Mouse (Mus musculus) embryo, embryonic 11 days (tissue): Measurements from ENCODE around the gene Lpin1.

Experiments
- DNase-seq: peaks from one replicate; pipeline ENCODE4 v3.0.0-alpha.2; 2015

Lpin1 gene

GRCm38 (mm10) chr12:16618512-16619274 is 7.9 kb upstream of the Lpin1 start:
- peak; percentile 71 for DNase-seq

GRCm38 (mm10) chr12:16615738-16616137 is 5.0 kb upstream of the Lpin1 start:
- DNase-seq, result no peak

GRCm38 (mm10) chr12:16614556-16614955 is 3.8 kb upstream of the Lpin1 start:
- no peak for DNase-seq

GRCm38 (mm10) chr12:16605624-16606023 is 5.1 kb downstream of the Lpin1 start:
- no peak for DNase-seq

- DNase-seq, result no peak
Observed at GRCm38 (mm10) chr12:16602271-16602670, 8.5 kb downstream of the Lpin1 start.

GRCm38 (mm10) chr12:16600374-16600773 is 10.4 kb downstream of the Lpin1 start:
- no peak for DNase-seq

GRCm38 (mm10) chr12:16599359-16599758 is 11.4 kb downstream of the Lpin1 start:
- no peak for DNase-seq

GRCm38 (mm10) chr12:16593761-16594160 is 17.0 kb downstream of the Lpin1 start:
- DNase-seq, result no peak

- DNase-seq, result no peak
Observed at GRCm38 (mm10) chr12:16593014-16593413, 17.8 kb downstream of the Lpin1 start.

GRCm38 (mm10) chr12:16592451-16592850 is 18.3 kb downstream of the Lpin1 start:
- no peak for DNase-seq

GRCm38 (mm10) chr12:16591453-16592200 is 19.1 kb downstream of the Lpin1 start:
- peak; percentile 94 for DNase-seq

- DNase-seq, result no peak
Observed at GRCm38 (mm10) chr12:16589966-16590365, 20.8 kb downstream of the Lpin1 start.

- DNase-seq, result peak; percentile 96
Observed at GRCm38 (mm10) chr12:16589204-16589949, 21.4 kb downstream of the Lpin1 start.

- no peak for DNase-seq
Observed at GRCm38 (mm10) chr12:16588396-16589042, 22.2 kb downstream of the Lpin1 start.

- DNase-seq, result no peak
Observed at GRCm38 (mm10) chr12:16587767-16588166, 23.0 kb downstream of the Lpin1 start.

GRCm38 (mm10) chr12:16587111-16587510 is 23.7 kb downstream of the Lpin1 start:
- no peak for DNase-seq

- DNase-seq, result no peak
Observed at GRCm38 (mm10) chr12:16584964-16585363, 25.8 kb downstream of the Lpin1 start.

GRCm38 (mm10) chr12:16584035-16584682 is 26.6 kb downstream of the Lpin1 start:
- no peak for DNase-seq

- no peak for DNase-seq
Observed at GRCm38 (mm10) chr12:16583313-16583712, 27.5 kb downstream of the Lpin1 start.

GRCm38 (mm10) chr12:16580306-16580705 is 30.5 kb downstream of the Lpin1 start:
- no peak for DNase-seq

GRCm38 (mm10) chr12:16577665-16578233 is 33.0 kb downstream of the Lpin1 start:
- DNase-seq, result no peak

GRCm38 (mm10) chr12:16571278-16571677 is 39.5 kb downstream of the Lpin1 start:
- DNase-seq, result no peak
